Mouse (Mus musculus) spleen, postnatal 4 days (tissue): Measurements from ENCODE around the gene Mgat5.

Experiments used
- DNase-seq, 2 experiments: peaks; one replicate each; pipeline ENCODE4 v3.0.0; 2022; ENCODE audit warnings: low spot score in 2 of 2

The Mgat5 gene

GRCm38 (mm10) chr1:127383071-127383470 lies 178.3 kb downstream of the Mgat5 start:
- DNase-seq, result no peak

- DNase-seq, result no peak
Observed at GRCm38 (mm10) chr1:127387226-127387625, 182.4 kb downstream of the Mgat5 start.

GRCm38 (mm10) chr1:127387661-127388060 lies 182.8 kb downstream of the Mgat5 start:
- no peak for DNase-seq

- no peak for DNase-seq
Observed at GRCm38 (mm10) chr1:127394716-127395115, 189.9 kb downstream of the Mgat5 start.

GRCm38 (mm10) chr1:127395724-127396123 lies 190.9 kb downstream of the Mgat5 start:
- no peak for DNase-seq

GRCm38 (mm10) chr1:127396569-127397349 lies 191.9 kb downstream of the Mgat5 start:
- no peak for DNase-seq

GRCm38 (mm10) chr1:127397396-127397795 lies 192.6 kb downstream of the Mgat5 start:
- no peak for DNase-seq

GRCm38 (mm10) chr1:127398186-127398585 lies 193.4 kb downstream of the Mgat5 start:
- DNase-seq, result no peak

- DNase-seq, result no peak
Observed at GRCm38 (mm10) chr1:127400198-127400597, 195.4 kb downstream of the Mgat5 start.

GRCm38 (mm10) chr1:127400666-127401065 lies 195.9 kb downstream of the Mgat5 start:
- DNase-seq, result no peak

GRCm38 (mm10) chr1:127404655-127405054 lies 199.8 kb downstream of the Mgat5 start:
- no peak for DNase-seq

GRCm38 (mm10) chr1:127408957-127409423 lies 204.2 kb downstream of the Mgat5 start:
- no peak for DNase-seq

GRCm38 (mm10) chr1:127409512-127409911 lies 204.7 kb downstream of the Mgat5 start:
- DNase-seq, result no peak

GRCm38 (mm10) chr1:127414500-127414899 lies 209.7 kb downstream of the Mgat5 start:
- no peak for DNase-seq

- DNase-seq, result no peak
Observed at GRCm38 (mm10) chr1:127415896-127416295, 211.1 kb downstream of the Mgat5 start.

GRCm38 (mm10) chr1:127416971-127417370 lies 212.2 kb downstream of the Mgat5 start:
- DNase-seq, result no peak

GRCm38 (mm10) chr1:127418916-127419575 lies 214.2 kb downstream of the Mgat5 start:
- DNase-seq, result no peak

GRCm38 (mm10) chr1:127419581-127419980 lies 214.8 kb downstream of the Mgat5 start:
- DNase-seq, result no peak

- no peak for DNase-seq
Observed at GRCm38 (mm10) chr1:127420383-127420782, 215.6 kb downstream of the Mgat5 start.

- no peak for DNase-seq
Observed at GRCm38 (mm10) chr1:127420795-127421194, 216.0 kb downstream of the Mgat5 start.

- no peak for DNase-seq
Observed at GRCm38 (mm10) chr1:127422565-127422964, 217.8 kb downstream of the Mgat5 start.

- peak in 1 of 2 experiments; percentile 14 for DNase-seq
Observed at GRCm38 (mm10) chr1:127425021-127425532, 220.3 kb downstream of the Mgat5 start.

- no peak for DNase-seq
Observed at GRCm38 (mm10) chr1:127430290-127430689, 225.5 kb downstream of the Mgat5 start.
